Mouse (Mus musculus) CH12.LX (cell line): ENCODE measurements around the gene Pnliprp1. TPM values are rescaled to one million over a fixed set of nuclear protein-coding genes. Genes with fewer than 3 reads are reported as not detected.

Experiments used
- DNase-seq: peaks from one replicate; pipeline ENCODE4 v3.0.0-alpha.2; 2013; ENCODE audit errors: extremely low read depth
- H3K27ac ChIP-seq: 2 replicates; pipeline ENCODE4 v1.5.1; 2012; ENCODE audit warnings: low read depth, mild to moderate bottlenecking, control low read depth, moderate library complexity; ENCODE audit not compliant: insufficient read depth
- H3K27me3 ChIP-seq: replicated peaks from 2 replicates; pipeline ENCODE3; 2012; ENCODE audit warnings: inconsistent platforms
- H3K36me3 ChIP-seq, 2 experiments: replicated peaks in 1 of 2; 2 replicates each; pipeline versions ENCODE3 to v1.6.1; 2012; ENCODE audit warnings: inconsistent platforms in 1 of 2, low read length in 1 of 2, mild to moderate bottlenecking in 1 of 2, mixed read lengths in 1 of 2, moderate library complexity in 1 of 2; ENCODE audit not compliant: control insufficient read depth in 1 of 2, insufficient read depth in 1 of 2
- H3K4me1 ChIP-seq, 2 experiments: 2 replicates each; pipeline ENCODE4 v1.6.1; 2012; ENCODE audit warnings: inconsistent platforms in 1 of 2, moderate library complexity in 1 of 2; ENCODE audit not compliant: insufficient read depth in 2 of 2, control insufficient read depth in 1 of 2
- H3K4me2 ChIP-seq: 2 replicates; pipeline ENCODE4 v1.6.1; 2012; ENCODE audit warnings: low read depth, mild to moderate bottlenecking, control low read depth; ENCODE audit not compliant: poor library complexity, insufficient read depth, severe bottlenecking
- H3K4me3 ChIP-seq, 3 experiments: fragments of 150-350 bp in 1 of 3; sonication (generic) in 1 of 3; replicated peaks in 1 of 3; 2 replicates each; pipeline versions ENCODE3 to v1.5.1; 2011 to 2012; ENCODE audit warnings: low read depth in 2 of 3, low read length in 2 of 3, mild to moderate bottlenecking in 2 of 3, moderate library complexity in 2 of 3, control low read depth in 1 of 3, improper control_type of control experiment in 1 of 3, inconsistent platforms in 1 of 3, mixed read lengths in 1 of 3; ENCODE audit not compliant: poor library complexity in 1 of 3
- H3K79me2 ChIP-seq: replicated peaks from 2 replicates; pipeline ENCODE4 v1.6.1; 2012; ENCODE audit warnings: mild to moderate bottlenecking, moderate library complexity; ENCODE audit not compliant: control insufficient read depth, poor library complexity, insufficient read depth, severe bottlenecking; ENCODE audit errors: extremely low read depth
- H3K9ac ChIP-seq: 2 replicates; pipeline ENCODE4 v1.6.1; 2012; ENCODE audit warnings: low read depth, mild to moderate bottlenecking, control low read depth, moderate library complexity; ENCODE audit not compliant: insufficient read depth
- H3K9me3 ChIP-seq: replicated peaks from 2 replicates; pipeline ENCODE3; 2012; ENCODE audit warnings: low read length, inconsistent platforms, mixed read lengths
- CHD2 ChIP-seq: IDR thresholded peaks from 2 replicates; pipeline ENCODE4 v1.6.1; 2011; ENCODE audit warnings: low read length, improper control_type of control experiment
- E2F4 ChIP-seq: IDR thresholded peaks from 2 replicates; pipeline ENCODE4 v1.6.1; 2011; ENCODE audit warnings: low read depth, low read length, improper control_type of control experiment; ENCODE audit not compliant: insufficient replicate concordance
- ELF1 ChIP-seq: IDR thresholded peaks from 2 replicates; pipeline ENCODE4 v1.6.1; 2014; ENCODE audit warnings: low read depth, mild to moderate bottlenecking, inconsistent platforms, low read length, improper control_type of control experiment
- ETS1 ChIP-seq: conservative IDR thresholded peaks from 2 replicates; pipeline ENCODE4 v1.6.1; 2012; ENCODE audit warnings: low read depth, mild to moderate bottlenecking, inconsistent platforms, low read length, improper control_type of control experiment, moderate library complexity
- HCFC1 ChIP-seq: IDR thresholded peaks from 2 replicates; pipeline ENCODE4 v1.6.1; 2012; ENCODE audit warnings: low read depth, mild to moderate bottlenecking, inconsistent platforms, low read length, improper control_type of control experiment
- JUND ChIP-seq: conservative IDR thresholded peaks from 2 replicates; pipeline ENCODE4 v1.6.1; 2011; ENCODE audit warnings: low read depth, low read length, improper control_type of control experiment
- KAT2A ChIP-seq: IDR thresholded peaks from 2 replicates; pipeline ENCODE4 v1.6.1; 2012; ENCODE audit warnings: low read length, improper control_type of control experiment, inconsistent platforms; ENCODE audit not compliant: insufficient replicate concordance
- MAFK ChIP-seq: IDR thresholded peaks from 2 replicates; pipeline ENCODE4 v1.6.1; 2011; ENCODE audit warnings: low read length, improper control_type of control experiment; ENCODE audit not compliant: insufficient replicate concordance
- MAX ChIP-seq: IDR thresholded peaks from 2 replicates; pipeline ENCODE4 v1.6.1; 2011; ENCODE audit warnings: low read length, improper control_type of control experiment
- MEF2A ChIP-seq: IDR thresholded peaks from 2 replicates; pipeline ENCODE4 v1.6.1; 2014; ENCODE audit warnings: low read depth, mild to moderate bottlenecking, inconsistent platforms, low read length, improper control_type of control experiment, borderline replicate concordance
- MXI1 ChIP-seq: IDR thresholded peaks from 2 replicates; pipeline ENCODE4 v1.6.1; 2011; ENCODE audit warnings: mild to moderate bottlenecking, low read depth, low read length, improper control_type of control experiment
- MYC ChIP-seq: IDR thresholded peaks from 2 replicates; pipeline ENCODE4 v1.6.1; 2011; ENCODE audit warnings: low read depth, mild to moderate bottlenecking, improper control_type of control experiment, low read length
- NRF1 ChIP-seq: IDR thresholded peaks from 2 replicates; pipeline ENCODE4 v1.6.1; 2014; ENCODE audit warnings: low read depth, mild to moderate bottlenecking, inconsistent platforms, low read length, improper control_type of control experiment, moderate library complexity
- PAX5 ChIP-seq: IDR thresholded peaks from 2 replicates; pipeline ENCODE4 v1.6.1; 2012; ENCODE audit warnings: low read length, inconsistent platforms, mixed read lengths
- POLR2A ChIP-seq: IDR thresholded peaks from 2 replicates; pipeline ENCODE4 v1.6.1; 2011; ENCODE audit warnings: low read depth, mild to moderate bottlenecking, improper control_type of control experiment, low read length
- POLR2AphosphoS2 ChIP-seq: IDR thresholded peaks from 2 replicates; pipeline ENCODE4 v1.6.1; 2011; ENCODE audit warnings: low read depth, low read length, improper control_type of control experiment
- RAD21 ChIP-seq: IDR thresholded peaks from 2 replicates; pipeline ENCODE4 v1.6.1; 2011; ENCODE audit warnings: low read depth, mild to moderate bottlenecking, low read length, improper control_type of control experiment, moderate library complexity
- RCOR1 ChIP-seq: conservative IDR thresholded peaks from 2 replicates; pipeline ENCODE4 v1.6.1; 2012; ENCODE audit warnings: low read depth, mild to moderate bottlenecking, inconsistent platforms, low read length, improper control_type of control experiment
- TBP ChIP-seq: conservative IDR thresholded peaks from 2 replicates; pipeline ENCODE4 v1.6.1; 2011; ENCODE audit warnings: low read depth, low read length, improper control_type of control experiment
- TCF12 ChIP-seq: IDR thresholded peaks from 2 replicates; pipeline ENCODE4 v1.6.1; 2014; ENCODE audit warnings: low read depth, mild to moderate bottlenecking, inconsistent platforms, low read length, improper control_type of control experiment
- UBTF ChIP-seq: IDR thresholded peaks from 2 replicates; pipeline ENCODE4 v1.6.1; 2012; ENCODE audit warnings: low read depth, mild to moderate bottlenecking, inconsistent platforms, low read length, improper control_type of control experiment, moderate library complexity
- USF1 ChIP-seq: IDR thresholded peaks from 2 replicates; pipeline ENCODE4 v1.6.1; 2014; ENCODE audit warnings: low read depth, mild to moderate bottlenecking, inconsistent platforms, low read length, improper control_type of control experiment
- USF2 ChIP-seq: conservative IDR thresholded peaks from 2 replicates; pipeline ENCODE4 v1.6.1; 2011; ENCODE audit warnings: low read depth, low read length, improper control_type of control experiment
- ZC3H11A ChIP-seq: IDR thresholded peaks from 2 replicates; pipeline ENCODE4 v1.6.1; 2012; ENCODE audit warnings: low read depth, mild to moderate bottlenecking, inconsistent platforms, low read length, improper control_type of control experiment
- ZMIZ1 ChIP-seq: IDR thresholded peaks from 2 replicates; pipeline ENCODE4 v1.6.1; 2012; ENCODE audit warnings: low read depth, mild to moderate bottlenecking, inconsistent platforms, low read length, improper control_type of control experiment
- ZNF384 ChIP-seq: IDR thresholded peaks from 2 replicates; pipeline ENCODE4 v1.6.1; 2012; ENCODE audit warnings: low read depth, low read length, improper control_type of control experiment, inconsistent platforms
- dilution Hi-C: fragments of 300-500 bp; cut with MboI; formaldehyde crosslinking; loops from 2 replicates; pipeline ENCODE4 v1.14.3; 2020; ENCODE audit warnings: low sequenced_read_pairs; ENCODE audit not compliant: extremely low pct_unique_long_range_greater_than_20kb, extremely low pct_ligation_motif_present
- in situ Hi-C: fragments of 300-500 bp; cut with MboI; formaldehyde crosslinking; loops from 3 replicates; pipeline ENCODE4 v1.14.3; 2019; ENCODE audit warnings: low sequenced_read_pairs, low pct_ligation_motif_present, low pct_unique_long_range_greater_than_20kb, mixed read lengths
- polyA plus RNA-seq: library from polyadenylated mRNA; unstranded; fragments of >175 nt; gene quantifications from 2 replicates; pipeline ENCODE4 v1.2.1, GENCODE M21; 2012; ENCODE audit warnings: low read depth; ENCODE audit not compliant: insufficient read length
- total RNA-seq, 2 experiments: library from RNA; depleted of rRNA; stranded (reverse); fragments of 300-350 nt in 1 of 2; fragments of >200 nt in 1 of 2; gene quantifications; 2 replicates each; pipeline ENCODE4 v1.2.3; 2012 to 2014

Pnliprp1 gene
- total and polyA plus RNA-seq, 3 experiments, result not detected

DNA sequence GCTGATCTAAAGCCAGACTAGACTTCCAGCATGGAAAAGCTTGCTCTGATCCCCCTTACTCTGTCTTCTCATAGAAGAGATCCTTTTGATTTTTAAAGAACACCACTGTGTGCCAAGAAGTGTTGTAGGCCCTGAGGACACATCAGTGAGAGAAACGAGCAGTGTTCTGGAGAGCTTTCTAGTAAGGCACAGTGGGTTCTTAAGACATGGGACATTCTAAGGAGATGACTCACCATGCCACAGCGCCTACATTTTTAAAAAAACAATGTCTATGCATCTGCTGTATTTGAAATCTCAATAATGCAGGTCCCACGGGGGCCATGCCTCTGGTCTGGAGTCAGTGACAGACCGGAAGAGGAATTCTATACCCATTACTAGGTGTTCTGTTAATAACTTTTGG is 24.1 kb upstream of the Pnliprp1 start:
- TF ChIP-seq POLR2A, result no peak
- TF ChIP-seq ZNF384, result no peak
- TF ChIP-seq MXI1, result no peak
- TF ChIP-seq JUND, result no peak
- no peak for TF ChIP-seq RAD21
- TF ChIP-seq NRF1, result no peak
- no peak for TF ChIP-seq E2F4
- TF ChIP-seq MEF2A, result no peak
- no peak for TF ChIP-seq USF1
- TF ChIP-seq HCFC1, result no peak
- no peak for TF ChIP-seq KAT2A
- TF ChIP-seq ZC3H11A, result no peak
- TF ChIP-seq, all 38 proteins: peak for 0
- H3K79me2 ChIP-seq, result no peaks in the 10 kb centered on the region
- DNase-seq, result no peak
- H3K4me3 ChIP-seq, result no peak overlapping the region
- no peak overlapping the region for H3K4me2 ChIP-seq
- no peaks in the 10 kb centered on the region for H3K27me3 ChIP-seq
- H3K27ac ChIP-seq, result no peak overlapping the region
- no peaks in the 10 kb centered on the region for H3K9me3 ChIP-seq
- in situ Hi-C loops, result no loop called here
- dilution Hi-C loops, result no loop called here
- H3K4me1 ChIP-seq, result no peaks in the 10 kb centered on the region
- H3K36me3 ChIP-seq, result no peaks in the 10 kb centered on the region
- H3K9ac ChIP-seq, result no peak overlapping the region

DNA sequence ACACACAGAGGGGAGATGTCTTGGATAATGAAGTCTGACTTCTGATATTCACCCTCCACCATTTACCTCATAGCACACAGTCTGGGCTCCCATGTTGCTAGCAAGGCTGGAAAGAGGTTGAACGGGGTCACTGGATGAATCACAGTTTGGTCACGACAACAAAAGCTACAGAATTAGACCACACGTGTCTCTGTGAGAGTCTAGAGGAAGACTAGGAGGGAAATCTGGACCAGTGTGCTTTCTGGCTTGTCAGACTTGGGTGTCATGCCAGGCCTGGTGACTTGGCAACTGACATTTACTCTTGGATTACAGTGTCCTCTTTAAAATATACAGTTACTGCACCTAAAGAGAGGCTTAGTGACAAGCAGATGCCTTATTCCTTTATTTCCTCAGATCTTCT is 20.1 kb upstream of the Pnliprp1 start:
- Histone ChIP-seq H3K36me3 (no peaks in the 10 kb centered on the region), H3K4me2 (no peak overlapping the region), H3K4me3 (no peak overlapping the region), H3K79me2 (no peaks in the 10 kb centered on the region), H3K9ac (no peak overlapping the region), H3K27me3 (no peaks in the 10 kb centered on the region), H3K4me1 (no peaks in the 10 kb centered on the region), H3K9me3 (no peaks in the 10 kb centered on the region), H3K27ac (no peak overlapping the region)
- dilution Hi-C loops (no loop called here), in situ Hi-C loops (no loop called here)
- no peak for TF ChIP-seq E2F4
- no peak for TF ChIP-seq USF2
- TF ChIP-seq MAX, result no peak
- TF ChIP-seq RCOR1, result no peak
- no peak for TF ChIP-seq PAX5
- TF ChIP-seq MAFK, result no peak
- no peak for TF ChIP-seq ZC3H11A
- TF ChIP-seq ELF1, result no peak
- TF ChIP-seq ZMIZ1, result no peak
- no peak for TF ChIP-seq TBP
- TF ChIP-seq UBTF, result no peak
- no peak for TF ChIP-seq POLR2AphosphoS2
- TF ChIP-seq MYC, result no peak
- TF ChIP-seq MEF2A, result no peak
- TF ChIP-seq CHD2, result no peak
- no peak for TF ChIP-seq TCF12
- TF ChIP-seq RAD21, result no peak
- no peak for TF ChIP-seq ETS1
- no peak for DNase-seq
